Mouse (Mus musculus) hindbrain, embryonic 14.5 days (tissue): ENCODE results near the gene Gfpt2. TPM values are rescaled to one million over a fixed set of nuclear protein-coding genes. Genes with fewer than 3 reads are reported as not detected.
"Not testable (repeated sequence)": the region's sequence is repeated elsewhere in the genome, so short reads cannot be mapped to it uniquely, and the experiment has no call there.

Experiments used
- ATAC-seq: fragments of 200-750 bp; cut with Nextera tagmentation; 2 replicates; pipeline ENCODE4 v1.8.0; 2017; ENCODE audit warnings: moderate number of reproducible peaks, mild to moderate bottlenecking, moderate TSS enrichment, moderate library complexity; ENCODE audit not compliant: low FRiP score
- DNase-seq: peaks from one replicate; pipeline ENCODE4 v3.0.0-alpha.2; 2015; ENCODE audit warnings: low spot score
- H3K27ac ChIP-seq: fragments of 300-500 bp; sonication (generic); 2 replicates; pipeline ENCODE4 v1.5.1; 2014; ENCODE audit warnings: mild to moderate bottlenecking, moderate library complexity
- H3K27me3 ChIP-seq: fragments of 300-500 bp; sonication (generic); 2 replicates; pipeline ENCODE4 v1.6.1; 2014; ENCODE audit warnings: mild to moderate bottlenecking, low read length, mixed read lengths; ENCODE audit not compliant: control insufficient read depth, insufficient read depth
- H3K36me3 ChIP-seq: fragments of 300-500 bp; sonication (generic); replicated peaks from 2 replicates; pipeline ENCODE4 v1.6.1; 2014; ENCODE audit not compliant: control insufficient read depth, insufficient read depth
- H3K4me1 ChIP-seq: fragments of 300-500 bp; sonication (generic); replicated peaks from 2 replicates; pipeline ENCODE4 v1.6.1; 2014; ENCODE audit warnings: antibody characterized with exemption, low read length, mixed read lengths; ENCODE audit not compliant: control insufficient read depth, insufficient read depth
- H3K4me2 ChIP-seq: fragments of 300-500 bp; sonication (generic); replicated peaks from 2 replicates; pipeline ENCODE4 v1.6.1; 2014; ENCODE audit warnings: mild to moderate bottlenecking, moderate library complexity
- H3K4me3 ChIP-seq: fragments of 300-500 bp; sonication (generic); replicated peaks from 2 replicates; pipeline ENCODE4 v1.5.1; 2014; ENCODE audit warnings: mild to moderate bottlenecking, low read length
- H3K9ac ChIP-seq: fragments of 300-500 bp; sonication (generic); 2 replicates; pipeline ENCODE4 v1.6.1; 2014
- H3K9me3 ChIP-seq: fragments of 300-500 bp; sonication (generic); 2 replicates; pipeline ENCODE4 v1.6.1; 2016; ENCODE audit warnings: low read length; ENCODE audit not compliant: control insufficient read depth
- WGBS: fragments of 180-500 bp; shearing (Covaris S2); extraction: QIAGEN DNeasy Blood & Tissue Kit; methylation state at CpG from one replicate; pipeline ENCODE4 v1.1.7; 2014; 5-methylcytosine and 5-hydroxymethylcytosine counted together
- polyA plus RNA-seq: library from polyadenylated mRNA; unstranded; fragments of >200 nt; fragmentation: Nextera tagmentation; extraction: Ambion mirVana; gene quantifications from 2 replicates; pipeline ENCODE4 v1.2.1, GENCODE M21; 2014

The Gfpt2 gene
- polyA plus RNA-seq, 1 experiment from 2014 or later: 4.9 TPM

GRCm38 (mm10) chr11:49764639-49765299 is 29.2 kb upstream of the Gfpt2 start:
- 36% methylated on average over 7 of the region's 8 CpGs for WGBS
- no peaks in the 10 kb centered on the region for H3K27me3 ChIP-seq
- H3K9ac ChIP-seq: no peak overlapping the region
- DNase-seq (no peak), ATAC-seq (no peak)
- H3K9me3 ChIP-seq: no peaks in the 10 kb centered on the region
- H3K4me3 ChIP-seq: no peak overlapping the region
- no peak overlapping the region for H3K27ac ChIP-seq
- H3K36me3 ChIP-seq: no peaks in the 10 kb centered on the region
- H3K4me1 ChIP-seq: no peaks in the 10 kb centered on the region
- no peak overlapping the region for H3K4me2 ChIP-seq

DNA sequence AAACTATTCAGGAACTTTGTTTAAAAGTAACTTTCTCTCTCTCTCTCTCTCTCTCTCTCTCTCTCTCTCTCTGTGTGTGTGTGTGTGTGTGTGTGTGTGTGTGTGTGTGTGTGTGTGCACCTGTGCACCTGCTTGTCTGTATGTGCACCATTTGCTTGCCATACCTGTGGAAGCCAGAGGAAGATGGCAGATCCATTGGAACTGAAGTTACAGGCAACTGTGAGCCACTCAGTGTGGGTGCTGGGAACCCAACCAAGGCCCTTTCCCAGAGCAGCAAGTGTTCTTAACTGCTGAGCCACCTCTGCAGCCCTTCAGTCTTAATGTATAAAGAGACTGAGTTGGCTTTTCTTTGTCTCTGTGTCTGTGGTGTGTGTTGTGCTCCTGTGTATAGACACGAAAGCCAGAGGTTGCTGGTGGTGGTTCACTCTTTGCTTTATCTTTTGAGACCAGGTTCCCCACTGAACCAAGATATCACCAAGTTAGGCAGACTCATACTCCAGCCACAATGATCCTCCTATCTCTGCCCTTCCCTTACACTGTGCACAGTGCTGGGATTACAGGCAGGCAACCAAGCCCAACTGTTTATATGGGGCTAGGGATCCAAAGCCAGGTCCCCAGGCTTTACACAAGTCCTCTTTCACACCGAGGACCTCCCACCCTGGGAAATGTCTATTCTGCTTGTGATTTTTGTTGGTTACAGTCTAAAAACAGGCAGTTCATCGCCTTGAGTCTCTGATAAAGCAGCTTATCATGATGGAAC is 28.4 kb upstream of the Gfpt2 start:
- no peaks in the 10 kb centered on the region for H3K9me3 ChIP-seq
- 96% methylated on average over 3 of the region's 3 CpGs for WGBS
- no peak overlapping the region for H3K4me2 ChIP-seq
- no peaks in the 10 kb centered on the region for H3K4me1 ChIP-seq
- H3K4me3 ChIP-seq: no peak overlapping the region
- DNase-seq (no peak), ATAC-seq (no peak)
- H3K27ac ChIP-seq: no peak overlapping the region
- H3K36me3 ChIP-seq: no peaks in the 10 kb centered on the region
- H3K9ac ChIP-seq: no peak overlapping the region
- H3K27me3 ChIP-seq: no peaks in the 10 kb centered on the region

DNA sequence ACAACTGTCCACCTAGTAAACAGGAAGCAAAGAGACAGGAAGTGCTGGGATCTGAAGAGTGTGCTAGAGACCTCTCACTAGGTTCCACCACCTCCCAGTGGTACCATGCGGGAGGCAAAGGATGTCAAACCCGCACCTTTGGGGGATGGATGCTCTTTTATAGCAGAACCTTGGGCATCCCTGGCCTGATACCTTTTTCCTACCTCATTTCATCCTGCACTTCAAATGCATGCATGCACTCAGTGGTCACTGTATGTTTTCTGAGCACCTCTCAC is 27.9 kb upstream of the Gfpt2 start:
- Histone ChIP-seq H3K4me1 (no peaks in the 10 kb centered on the region), H3K27me3 (no peaks in the 10 kb centered on the region), H3K4me3 (no peak overlapping the region), H3K9ac (no peak overlapping the region), H3K27ac (no peak overlapping the region), H3K9me3 (no peaks in the 10 kb centered on the region), H3K36me3 (no peaks in the 10 kb centered on the region), H3K4me2 (no peak overlapping the region)
- ATAC-seq: no peak
- 92% methylated on average over 2 of the region's 2 CpGs for WGBS
- DNase-seq: no peak

GRCm38 (mm10) chr11:49767497-49767896 is 26.5 kb upstream of the Gfpt2 start:
- H3K4me3 ChIP-seq, H3K9me3 ChIP-seq, H3K27ac ChIP-seq, H3K27me3 ChIP-seq, H3K4me1 ChIP-seq, ATAC-seq, H3K36me3 ChIP-seq, H3K9ac ChIP-seq, DNase-seq, H3K4me2 ChIP-seq: not testable (repeated sequence)
- WGBS: 94% methylated on average over 4 of the region's 6 CpGs

GRCm38 (mm10) chr11:49768781-49769180 is 25.2 kb upstream of the Gfpt2 start:
- Histone ChIP-seq H3K4me3 (no peak overlapping the region), H3K27ac (no peak overlapping the region), H3K36me3 (no peaks in the 10 kb centered on the region), H3K27me3 (no peaks in the 10 kb centered on the region), H3K4me1 (no peaks in the 10 kb centered on the region), H3K4me2 (no peak overlapping the region), H3K9me3 (no peaks in the 10 kb centered on the region), H3K9ac (no peak overlapping the region)
- DNase-seq: no peak
- WGBS: 94% methylated on average over 5 of the region's 5 CpGs
- no peak for ATAC-seq

GRCm38 (mm10) chr11:49770676-49771550 is 23.1 kb upstream of the Gfpt2 start:
- no peak overlapping the region for H3K4me2 ChIP-seq
- WGBS: 86% methylated on average over 9 of the region's 9 CpGs
- no peak overlapping the region for H3K27ac ChIP-seq
- no peaks in the 10 kb centered on the region for H3K27me3 ChIP-seq
- DNase-seq: no peak
- H3K36me3 ChIP-seq: no peaks in the 10 kb centered on the region
- H3K9me3 ChIP-seq: no peaks in the 10 kb centered on the region
- H3K9ac ChIP-seq: no peak overlapping the region
- H3K4me1 ChIP-seq: no peaks in the 10 kb centered on the region
- ATAC-seq: no peak
- H3K4me3 ChIP-seq: no peak overlapping the region

GRCm38 (mm10) chr11:49772251-49772650 is 21.7 kb upstream of the Gfpt2 start:
- 71% methylated on average over 5 of the region's 5 CpGs for WGBS

GRCm38 (mm10) chr11:49774894-49775293 is 19.1 kb upstream of the Gfpt2 start:
- no peaks in the 10 kb centered on the region for H3K4me1 ChIP-seq
- no peak overlapping the region for H3K9ac ChIP-seq
- no peak for DNase-seq
- ATAC-seq: no peak
- no peaks in the 10 kb centered on the region for H3K36me3 ChIP-seq
- no peak overlapping the region for H3K4me3 ChIP-seq
- no peak overlapping the region for H3K4me2 ChIP-seq
- WGBS: 82% methylated on average over 4 of the region's 4 CpGs
- no peak overlapping the region for H3K27ac ChIP-seq
- no peaks in the 10 kb centered on the region for H3K9me3 ChIP-seq
- no peaks in the 10 kb centered on the region for H3K27me3 ChIP-seq

More at GRCm38 (mm10) chr11:49772251-49772650, 21.7 kb upstream of the Gfpt2 start:
- no peaks in the 10 kb centered on the region for H3K4me1 ChIP-seq
- no peaks in the 10 kb centered on the region for H3K36me3 ChIP-seq
- H3K9ac ChIP-seq: no peak overlapping the region
- H3K4me3 ChIP-seq: no peak overlapping the region
- H3K4me2 ChIP-seq: no peak overlapping the region
- H3K9me3 ChIP-seq: no peaks in the 10 kb centered on the region
- no peak overlapping the region for H3K27ac ChIP-seq
- no peak for DNase-seq
- no peak for ATAC-seq
- no peaks in the 10 kb centered on the region for H3K27me3 ChIP-seq

- Histone ChIP-seq H3K9me3 (no peaks in the 10 kb centered on the region), H3K27ac (no peak overlapping the region), H3K9ac (no peak overlapping the region), H3K4me2 (no peak overlapping the region), H3K36me3 (no peaks in the 10 kb centered on the region), H3K4me1 (no peaks in the 10 kb centered on the region), H3K27me3 (no peaks in the 10 kb centered on the region), H3K4me3 (no peak overlapping the region)
- DNase-seq (no peak), ATAC-seq (no peak)
- 92% methylated on average over 6 of the region's 6 CpGs for WGBS
Measured at GRCm38 (mm10) chr11:49778844-49779243, 15.1 kb upstream of the Gfpt2 start.
